Mouse (Mus musculus): Measurements from ENCODE around the gene Slain1. TPM values are rescaled to one million over a fixed set of nuclear protein-coding genes. Genes with fewer than 3 reads are reported as not detected.

Gene Slain1
- 5.7 TPM for polyA plus RNA-seq (2014; fragmentation: Illumina TruSeq; extraction: RNeasy Lipid Tissue Mini Kit (QIAGEN cat#74804); ENCODE audit: low replicate concordance)

GRCm38 (mm10) chr14:103649896-103650334, at the start of gene Slain1:
Gene Slain1 (plus strand): TSS chr14:103650228.

Other genes with a start within 250 kb of the Slain1 start
- 0.93 TPM for gene Scel, start 136.9 kb upstream of the Slain1 start, polyA plus RNA-seq (2014; fragmentation: Illumina TruSeq; extraction: RNeasy Lipid Tissue Mini Kit (QIAGEN cat#74804); ENCODE audit: low replicate concordance)
- 50.5 TPM for gene Ednrb, start 194.2 kb downstream of the Slain1 start, polyA plus RNA-seq (2014; fragmentation: Illumina TruSeq; extraction: RNeasy Lipid Tissue Mini Kit (QIAGEN cat#74804); ENCODE audit: low replicate concordance)